Mouse (Mus musculus): ENCODE measurements around the gene Dleu7.

- no peak for TF ChIP-seq CTCF (IDR thresholded peaks at IDR 0.05; ENCODE audit: low read depth, low read length)
- no peak for TF ChIP-seq POLR2A (IDR thresholded peaks at IDR 0.05; ENCODE audit: insufficient read depth, low read length)
- TF ChIP-seq EP300 (IDR thresholded peaks at IDR 0.05; ENCODE audit: insufficient read depth, low read depth, low read length): no peak
These were observed 36.8 kb downstream of the Dleu7 start for GRCm38 (mm10) chr14:62256066-62256465.
